Mouse (Mus musculus): ENCODE data around the gene Hs6st2.

Gene Hs6st2

GRCm38 (mm10) chrX:51585444-51585843 lies 96.2 kb downstream of the Hs6st2 start:
- 77% methylated on average over 3 of the region's 3 CpGs for WGBS

GRCm38 (mm10) chrX:51581704-51582103 lies 100.0 kb downstream of the Hs6st2 start:
- 52% methylated on average over 3 of the region's 3 CpGs for WGBS

- WGBS, result 94% methylated on average over 1 of the region's 1 CpGs
Measured at GRCm38 (mm10) chrX:51561880-51562279, 119.8 kb downstream of the Hs6st2 start.

- WGBS, result 72% methylated on average over 5 of the region's 5 CpGs
Measured at GRCm38 (mm10) chrX:51539626-51540025, 142.0 kb downstream of the Hs6st2 start.

GRCm38 (mm10) chrX:51537082-51537481 lies 144.6 kb downstream of the Hs6st2 start:
- WGBS, result 61% methylated on average over 3 of the region's 3 CpGs

- 68% methylated on average over 6 of the region's 6 CpGs for WGBS
Measured at GRCm38 (mm10) chrX:51535226-51535625, 146.4 kb downstream of the Hs6st2 start.

GRCm38 (mm10) chrX:51531136-51531535 lies 150.5 kb downstream of the Hs6st2 start:
- 58% methylated on average over 1 of the region's 1 CpGs for WGBS

- 68% methylated on average over 1 of the region's 1 CpGs for WGBS
Measured at GRCm38 (mm10) chrX:51514831-51515230, 166.8 kb downstream of the Hs6st2 start.

GRCm38 (mm10) chrX:51506526-51506925 lies 175.1 kb downstream of the Hs6st2 start:
- 62% methylated on average over 4 of the region's 4 CpGs for WGBS

GRCm38 (mm10) chrX:51505691-51506090 lies 176.0 kb downstream of the Hs6st2 start:
- 64% methylated on average over 1 of the region's 1 CpGs for WGBS

GRCm38 (mm10) chrX:51503781-51504471 lies 177.7 kb downstream of the Hs6st2 start:
- 73% methylated on average over 7 of the region's 7 CpGs for WGBS

GRCm38 (mm10) chrX:51497831-51498230 lies 183.8 kb downstream of the Hs6st2 start:
- 24% methylated on average over 1 of the region's 1 CpGs for WGBS

- 69% methylated on average over 4 of the region's 4 CpGs for WGBS
Measured at GRCm38 (mm10) chrX:51469411-51469810, 212.2 kb downstream of the Hs6st2 start.

GRCm38 (mm10) chrX:51461413-51461812 lies 220.2 kb downstream of the Hs6st2 start:
- WGBS, result 95% methylated on average over 3 of the region's 3 CpGs

GRCm38 (mm10) chrX:51443366-51443765 lies 238.3 kb downstream of the Hs6st2 start:
- WGBS, result 53% methylated on average over 4 of the region's 4 CpGs

GRCm38 (mm10) chrX:51431706-51432105 lies 249.9 kb downstream of the Hs6st2 start:
- WGBS, result 68% methylated on average over 3 of the region's 3 CpGs

- WGBS, result 85% methylated on average over 5 of the region's 5 CpGs
Measured at GRCm38 (mm10) chrX:51425031-51425430, 256.6 kb downstream of the Hs6st2 start.

GRCm38 (mm10) chrX:51410289-51410688 lies 271.4 kb downstream of the Hs6st2 start:
- 93% methylated on average over 2 of the region's 2 CpGs for WGBS

GRCm38 (mm10) chrX:51374670-51375069 lies 307.0 kb downstream of the Hs6st2 start:
- 4% methylated on average over 5 of the region's 5 CpGs for WGBS

- WGBS, result 16% methylated on average over 5 of the region's 5 CpGs
Measured at GRCm38 (mm10) chrX:51372477-51373239, 309.0 kb downstream of the Hs6st2 start.

- WGBS, result 80% methylated on average over 1 of the region's 1 CpGs
Measured at GRCm38 (mm10) chrX:51349682-51350081, 332.0 kb downstream of the Hs6st2 start.

GRCm38 (mm10) chrX:51343595-51343994 lies 338.1 kb downstream of the Hs6st2 start:
- WGBS, result 73% methylated on average over 3 of the region's 3 CpGs
